Mouse (Mus musculus) hindbrain, embryonic 14.5 days (tissue): Measurements from ENCODE around the gene Herc1. TPM values are rescaled to one million over a fixed set of nuclear protein-coding genes. Genes with fewer than 3 reads are reported as not detected.

Source experiments
- ATAC-seq: fragments of 200-750 bp; cut with Nextera tagmentation; 2 replicates; pipeline ENCODE4 v1.8.0; 2017; ENCODE audit warnings: moderate number of reproducible peaks, mild to moderate bottlenecking, moderate TSS enrichment, moderate library complexity; ENCODE audit not compliant: low FRiP score
- DNase-seq: peaks from one replicate; pipeline ENCODE4 v3.0.0-alpha.2; 2015; ENCODE audit warnings: low spot score
- H3K27ac ChIP-seq: fragments of 300-500 bp; sonication (generic); 2 replicates; pipeline ENCODE4 v1.5.1; 2014; ENCODE audit warnings: mild to moderate bottlenecking, moderate library complexity
- H3K27me3 ChIP-seq: fragments of 300-500 bp; sonication (generic); 2 replicates; pipeline ENCODE4 v1.6.1; 2014; ENCODE audit warnings: mild to moderate bottlenecking, low read length, mixed read lengths; ENCODE audit not compliant: control insufficient read depth, insufficient read depth
- H3K36me3 ChIP-seq: fragments of 300-500 bp; sonication (generic); replicated peaks from 2 replicates; pipeline ENCODE4 v1.6.1; 2014; ENCODE audit not compliant: control insufficient read depth, insufficient read depth
- H3K4me1 ChIP-seq: fragments of 300-500 bp; sonication (generic); replicated peaks from 2 replicates; pipeline ENCODE4 v1.6.1; 2014; ENCODE audit warnings: antibody characterized with exemption, low read length, mixed read lengths; ENCODE audit not compliant: control insufficient read depth, insufficient read depth
- H3K4me2 ChIP-seq: fragments of 300-500 bp; sonication (generic); replicated peaks from 2 replicates; pipeline ENCODE4 v1.6.1; 2014; ENCODE audit warnings: mild to moderate bottlenecking, moderate library complexity
- H3K4me3 ChIP-seq: fragments of 300-500 bp; sonication (generic); replicated peaks from 2 replicates; pipeline ENCODE4 v1.5.1; 2014; ENCODE audit warnings: mild to moderate bottlenecking, low read length
- H3K9ac ChIP-seq: fragments of 300-500 bp; sonication (generic); 2 replicates; pipeline ENCODE4 v1.6.1; 2014
- H3K9me3 ChIP-seq: fragments of 300-500 bp; sonication (generic); 2 replicates; pipeline ENCODE4 v1.6.1; 2016; ENCODE audit warnings: low read length; ENCODE audit not compliant: control insufficient read depth
- WGBS: fragments of 180-500 bp; shearing (Covaris S2); extraction: QIAGEN DNeasy Blood & Tissue Kit; methylation state at CpG from one replicate; pipeline ENCODE4 v1.1.7; 2014; 5-methylcytosine and 5-hydroxymethylcytosine counted together
- polyA plus RNA-seq: library from polyadenylated mRNA; unstranded; fragments of >200 nt; fragmentation: Nextera tagmentation; extraction: Ambion mirVana; gene quantifications from 2 replicates; pipeline ENCODE4 v1.2.1, GENCODE M21; 2014

The Herc1 gene
- polyA plus RNA-seq, 1 experiment from 2014 or later: 54.7 TPM

DNA sequence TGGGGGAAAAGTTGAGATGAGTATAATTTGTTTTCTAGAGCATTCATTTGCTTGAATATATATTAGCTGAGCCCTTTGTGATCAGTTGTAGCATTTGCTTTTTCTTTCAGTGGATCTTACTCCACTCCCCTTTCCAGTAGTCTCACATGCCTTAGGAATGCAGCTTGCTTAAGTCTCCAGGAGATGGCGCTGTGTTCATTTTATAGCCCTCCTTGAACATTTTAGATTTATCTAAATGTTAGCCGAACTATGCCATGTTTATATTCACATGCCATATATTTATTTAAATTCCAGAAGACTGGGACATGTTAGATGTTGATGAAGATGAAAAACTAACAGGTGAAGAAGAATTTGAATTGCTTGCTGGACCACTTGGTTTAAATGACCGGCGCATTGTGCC, 114.8 kb downstream of the Herc1 start:
- ATAC-seq: no peak
- DNase-seq: peak; percentile 68
- no peak overlapping the region for H3K9ac ChIP-seq
- WGBS: 59% methylated on average over 4 of the region's 4 CpGs
- no peaks in the 10 kb centered on the region for H3K4me1 ChIP-seq
- no peaks in the 10 kb centered on the region for H3K27me3 ChIP-seq
- no peak overlapping the region for H3K4me2 ChIP-seq
- H3K27ac ChIP-seq: no peak overlapping the region
- H3K9me3 ChIP-seq: no peaks in the 10 kb centered on the region
- H3K36me3 ChIP-seq: peaks cover 79% of the 10 kb centered on the region
- H3K4me3 ChIP-seq: no peak overlapping the region

- Histone ChIP-seq H3K27me3 (no peaks in the 10 kb centered on the region), H3K9ac (no peak overlapping the region), H3K36me3 (peaks cover 86% of the 10 kb centered on the region), H3K9me3 (no peaks in the 10 kb centered on the region), H3K4me2 (no peak overlapping the region), H3K4me1 (no peaks in the 10 kb centered on the region), H3K4me3 (no peak overlapping the region), H3K27ac (no peak overlapping the region)
- WGBS: 88% methylated on average over 2 of the region's 2 CpGs
- no peak for ATAC-seq
- DNase-seq: no peak
Measured at GRCm38 (mm10) chr9:66477785-66478184, 127.5 kb downstream of the Herc1 start.

DNA sequence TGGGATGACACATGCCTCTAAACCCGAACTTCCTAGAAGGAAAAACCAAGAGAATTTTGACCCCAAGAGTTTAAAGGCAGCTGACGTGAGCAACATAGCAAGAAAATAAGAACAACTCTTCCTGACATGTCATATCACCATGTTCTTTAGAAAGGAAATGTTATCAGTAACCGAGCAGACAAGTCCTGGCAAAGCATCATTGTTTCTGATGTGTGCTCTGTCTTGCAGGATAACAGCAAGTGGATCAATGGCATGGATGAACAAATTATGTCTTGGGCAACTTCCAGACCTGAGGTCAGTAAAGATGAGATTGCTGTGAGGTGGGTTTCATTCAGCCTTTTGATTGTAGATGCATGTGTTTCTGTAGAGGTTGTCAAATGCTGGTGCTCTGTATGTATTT, 133.2 kb downstream of the Herc1 start:
- H3K4me1 ChIP-seq: no peaks in the 10 kb centered on the region
- WGBS: 91% methylated on average over 3 of the region's 3 CpGs
- no peak overlapping the region for H3K27ac ChIP-seq
- no peak overlapping the region for H3K4me2 ChIP-seq
- no peak overlapping the region for H3K4me3 ChIP-seq
- peaks cover 90% of the 10 kb centered on the region for H3K36me3 ChIP-seq
- no peaks in the 10 kb centered on the region for H3K27me3 ChIP-seq
- ATAC-seq (no peak), DNase-seq (no peak)
- no peak overlapping the region for H3K9ac ChIP-seq
- no peaks in the 10 kb centered on the region for H3K9me3 ChIP-seq

DNA sequence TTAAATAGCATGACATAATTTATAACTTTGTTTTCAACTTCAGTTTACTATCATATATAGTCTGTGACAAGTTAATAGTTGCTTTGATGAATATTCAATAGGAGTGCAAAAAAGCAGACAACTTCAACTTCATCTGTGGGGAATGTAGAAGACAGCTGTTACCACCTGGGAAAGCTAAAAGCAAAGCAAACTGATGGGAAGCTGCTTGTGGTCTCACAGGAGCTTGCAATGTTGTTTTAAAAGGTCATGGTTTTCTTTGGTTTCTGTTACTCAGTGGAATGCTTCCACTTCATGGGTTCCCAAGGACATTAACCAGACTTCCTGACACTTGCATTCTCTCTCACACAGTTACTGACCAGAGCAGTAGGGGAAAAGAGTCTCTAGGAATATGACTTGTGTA, 138.5 kb downstream of the Herc1 start:
- H3K4me2 ChIP-seq: no peak overlapping the region
- H3K27ac ChIP-seq: no peak overlapping the region
- H3K9me3 ChIP-seq: no peaks in the 10 kb centered on the region
- H3K9ac ChIP-seq: no peak overlapping the region
- peaks cover 97% of the 10 kb centered on the region for H3K36me3 ChIP-seq
- DNase-seq (no peak), ATAC-seq (no peak)
- no peak overlapping the region for H3K4me3 ChIP-seq
- no peaks in the 10 kb centered on the region for H3K27me3 ChIP-seq
- no peaks in the 10 kb centered on the region for H3K4me1 ChIP-seq

- no peak for DNase-seq
- Histone ChIP-seq H3K4me2 (no peak overlapping the region), H3K4me1 (no peaks in the 10 kb centered on the region), H3K36me3 (peaks cover 99% of the 10 kb centered on the region), H3K27me3 (no peaks in the 10 kb centered on the region), H3K9me3 (no peaks in the 10 kb centered on the region), H3K4me3 (no peak overlapping the region), H3K9ac (no peak overlapping the region), H3K27ac (no peak overlapping the region)
- ATAC-seq: no peak
- WGBS: 97% methylated on average over 1 of the region's 1 CpGs
Measured at GRCm38 (mm10) chr9:66492361-66492760, 142.1 kb downstream of the Herc1 start.

GRCm38 (mm10) chr9:66493992-66494391, 143.7 kb downstream of the Herc1 start:
- no peak overlapping the region for H3K4me3 ChIP-seq
- peaks cover 97% of the 10 kb centered on the region for H3K36me3 ChIP-seq
- no peak overlapping the region for H3K27ac ChIP-seq
- H3K9me3 ChIP-seq: no peaks in the 10 kb centered on the region
- DNase-seq: no peak
- no peak for ATAC-seq
- H3K4me1 ChIP-seq: no peaks in the 10 kb centered on the region
- H3K27me3 ChIP-seq: no peaks in the 10 kb centered on the region
- no peak overlapping the region for H3K9ac ChIP-seq
- H3K4me2 ChIP-seq: no peak overlapping the region

DNA sequence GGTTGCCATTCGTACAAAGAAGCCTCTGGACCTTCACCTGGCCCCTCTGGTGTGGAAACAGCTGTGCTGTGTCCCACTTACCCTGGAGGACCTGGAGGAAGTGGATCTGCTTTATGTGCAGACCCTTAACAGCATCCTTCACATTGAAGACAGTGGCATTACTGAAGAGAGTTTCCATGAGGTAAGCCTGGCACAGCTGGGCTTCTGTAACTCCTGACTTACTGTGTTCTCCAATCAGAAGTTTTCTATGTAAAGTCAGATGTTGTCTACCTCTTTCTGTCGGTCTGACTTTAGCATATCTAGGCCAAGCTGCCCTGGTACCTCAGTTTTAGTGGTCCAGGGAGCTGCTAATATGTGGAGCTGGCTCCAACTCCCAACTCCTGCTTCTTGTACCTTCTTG, 151.0 kb downstream of the Herc1 start:
- peaks cover 86% of the 10 kb centered on the region for H3K36me3 ChIP-seq
- WGBS: 83% methylated on average over 2 of the region's 2 CpGs
- DNase-seq (no peak), ATAC-seq (no peak)
- no peak overlapping the region for H3K9ac ChIP-seq
- no peak overlapping the region for H3K4me2 ChIP-seq
- no peak overlapping the region for H3K4me3 ChIP-seq
- no peaks in the 10 kb centered on the region for H3K9me3 ChIP-seq
- H3K27ac ChIP-seq: no peak overlapping the region
- no peaks in the 10 kb centered on the region for H3K27me3 ChIP-seq
- H3K4me1 ChIP-seq: no peaks in the 10 kb centered on the region

- Histone ChIP-seq H3K9ac (no peak overlapping the region), H3K27me3 (no peaks in the 10 kb centered on the region), H3K27ac (no peak overlapping the region), H3K4me1 (no peaks in the 10 kb centered on the region), H3K36me3 (peaks cover 87% of the 10 kb centered on the region), H3K4me2 (no peak overlapping the region), H3K9me3 (no peaks in the 10 kb centered on the region), H3K4me3 (no peak overlapping the region)
- DNase-seq (no peak), ATAC-seq (no peak)
- 85% methylated on average over 4 of the region's 4 CpGs for WGBS
Measured at GRCm38 (mm10) chr9:66503879-66504411, 153.7 kb downstream of the Herc1 start.

DNA sequence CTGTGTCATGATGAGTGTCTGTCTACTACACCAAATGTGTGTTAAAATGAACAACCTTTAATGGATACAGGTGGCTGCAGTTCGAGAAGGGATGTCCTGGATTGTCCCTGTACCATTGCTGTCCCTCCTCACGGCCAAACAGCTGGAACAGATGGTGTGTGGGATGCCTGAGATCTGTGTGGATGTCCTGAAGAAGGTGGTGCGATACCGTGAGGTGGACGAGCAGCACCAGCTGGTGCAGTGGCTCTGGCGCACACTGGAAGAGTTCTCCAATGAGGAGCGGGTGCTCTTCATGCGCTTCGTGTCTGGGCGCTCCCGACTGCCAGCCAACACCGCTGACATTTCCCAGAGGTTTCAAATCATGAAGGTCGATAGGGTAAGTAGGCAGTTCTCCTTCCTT, 154.3 kb downstream of the Herc1 start:
- H3K4me3 ChIP-seq: no peak overlapping the region
- H3K9me3 ChIP-seq: no peaks in the 10 kb centered on the region
- 86% methylated on average over 13 of the region's 13 CpGs for WGBS
- no peak for ATAC-seq
- DNase-seq: no peak
- no peak overlapping the region for H3K27ac ChIP-seq
- H3K4me1 ChIP-seq: no peaks in the 10 kb centered on the region
- H3K27me3 ChIP-seq: no peaks in the 10 kb centered on the region
- no peak overlapping the region for H3K9ac ChIP-seq
- no peak overlapping the region for H3K4me2 ChIP-seq
- peaks cover 91% of the 10 kb centered on the region for H3K36me3 ChIP-seq
